8 mouse cellular contexts compared by ENCODE assay signal in the genomic region with DNA sequence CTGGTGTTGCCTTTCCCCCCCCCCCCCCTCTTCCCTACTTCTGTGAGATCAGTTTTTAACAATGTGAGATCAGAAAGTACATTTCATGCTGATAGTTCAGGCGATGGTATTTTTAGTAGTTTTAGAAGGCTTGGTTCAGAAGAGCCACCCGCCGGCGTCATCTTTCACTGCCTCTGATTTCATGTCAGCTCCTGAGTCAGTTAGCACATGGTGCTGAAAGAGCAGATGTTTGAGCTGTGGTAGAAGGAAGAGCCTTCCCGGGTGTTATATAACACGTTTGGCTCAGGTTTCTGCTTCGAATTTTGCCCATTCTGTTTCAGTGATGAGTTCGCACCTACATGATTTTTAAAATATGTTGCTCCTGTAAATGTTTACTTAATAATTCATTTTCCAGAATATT.
DNase-seq lines count a peak whose midpoint lies in the region; ATAC-seq and TF ChIP-seq lines count a peak whose summit lies in the region.

No protein-coding gene starts in this region.

- H3K79me2 ChIP-seq in heart, adult 2 months (replicated peaks; ENCODE audit: control insufficient read depth, insufficient read depth, low read length), result no peaks in the 10 kb centered on the region

- intact Hi-C loops in heart, adult 2 months (cut with DNase I), result no loop called here
- intact Hi-C loops in left cerebral cortex, postnatal 14 days (cut with DNase I), result no loop called here

- no peaks in the 10 kb centered on the region for H3K27me3 ChIP-seq in heart, embryonic 15.5 days
- H3K27me3 ChIP-seq in heart, adult 2 months (ENCODE audit: control insufficient read depth, insufficient read depth, low read length), result no peaks in the 10 kb centered on the region

- H3K27ac ChIP-seq in heart, embryonic 15.5 days, result peak overlapping the region; percentile 25; the same call in 1 of the 2 replicates
- H3K27ac ChIP-seq in heart, adult 2 months, result no peak overlapping the region
- H3K27ac ChIP-seq in embryonic fibroblast, embryonic 13.5 days (ENCODE audit: insufficient read depth, low read length), result peak overlapping the region; percentile 60; the same call in 1 of the 2 replicates

- no peak for TF ChIP-seq CTCF in heart, adult 2 months (IDR thresholded peaks at IDR 0.05)
- TF ChIP-seq CTCF in embryonic fibroblast, embryonic 13.5 days (IDR thresholded peaks at IDR 0.05; ENCODE audit: borderline replicate concordance, insufficient read depth, low read length), result no peak

- ATAC-seq in heart, embryonic 15.5 days (replicated peaks; ENCODE audit: insufficient number of reproducible peaks, insufficient read depth, low FRiP score, low read depth), result no peak

- WGBS in heart, embryonic 15.5 days, result 22% methylated on average over 8 of the region's 8 CpGs
- 28% methylated on average over 8 of the region's 8 CpGs for WGBS in heart, adult 2 months

- no peak overlapping the region for H3K4me3 ChIP-seq in heart, embryonic 15.5 days
- H3K4me3 ChIP-seq in heart, adult 2 months, result no peak overlapping the region
- no peak overlapping the region for H3K4me3 ChIP-seq in embryonic fibroblast, embryonic 13.5 days (ENCODE audit: insufficient read depth, low read length)

- H3K4me1 ChIP-seq in heart, embryonic 15.5 days (replicated peaks), result peaks cover 36% of the 10 kb centered on the region
- H3K4me1 ChIP-seq in heart, adult 2 months (ENCODE audit: control insufficient read depth, insufficient read depth, low read length), result no peaks in the 10 kb centered on the region; the same call in none of the 2 replicates
- H3K4me1 ChIP-seq in embryonic fibroblast, embryonic 13.5 days (ENCODE audit: control insufficient read depth, insufficient read depth, low read length), result peaks cover 20% of the 10 kb centered on the region

- H3K4me2 ChIP-seq in heart, embryonic 15.5 days, result 0 out of 2 replicates have a peak overlapping the region, but pooled peaks have one; percentile 1

- no peak for TF ChIP-seq EP300 in heart, adult 2 months (IDR thresholded peaks at IDR 0.05; ENCODE audit: insufficient read depth, low read depth, low read length)

- H3K9ac ChIP-seq in heart, embryonic 15.5 days, result no peak overlapping the region
- no peak overlapping the region for H3K9ac ChIP-seq in heart, adult 2 months (ENCODE audit: low read depth, low read length)

- no peaks in the 10 kb centered on the region for H3K36me3 ChIP-seq in heart, embryonic 15.5 days
- no peaks in the 10 kb centered on the region for H3K36me3 ChIP-seq in heart, adult 2 months (ENCODE audit: control insufficient read depth, insufficient read depth, low read length)

- no peaks in the 10 kb centered on the region for H3K9me3 ChIP-seq in heart, embryonic 15.5 days (replicated peaks)

- TF ChIP-seq POLR2A in heart, adult 2 months (IDR thresholded peaks at IDR 0.05; ENCODE audit: insufficient read depth, low read depth, low read length), result no peak
- TF ChIP-seq POLR2A in embryonic fibroblast, embryonic 13.5 days (IDR thresholded peaks at IDR 0.05; ENCODE audit: low read depth, low read length), result no peak

- no peak for DNase-seq in heart, adult 2 months
- DNase-seq in brain, embryonic 18.5 days (ENCODE audit: low read depth, low spot score), result peak; percentile 43
- DNase-seq in left cerebral cortex, postnatal 14 days (ENCODE audit: low spot score in 2 of 2), result peak; percentile 67 to 79
- peak; percentile 64 for DNase-seq in thymus, postnatal 4 days
- DNase-seq in adrenal gland, adult 8-10 months, result no peak
- DNase-seq in lung, postnatal 25 days (ENCODE audit: low spot score), result no peak

Comparison
In these comparisons a context has a peak if more than half of its experiments do, and no peak if none do; other contexts are left out.
1. DNase-seq: peak in brain, embryonic 18.5 days (single experiment), left cerebral cortex, postnatal 14 days (2 of 2) and thymus, postnatal 4 days (single experiment); none in heart, adult 2 months (0 of 2), adrenal gland, adult 8-10 months (single experiment) and lung, postnatal 25 days (single experiment).